In genomic region chr11:70844559-70845456, GRCm38 (mm10) we compare ENCODE assay signal across 8 mouse cellular contexts. TPM values are rescaled to one million over a fixed set of nuclear protein-coding genes. Genes with fewer than 3 reads are reported as not detected.
DNase-seq lines count a peak whose midpoint lies in the region; ATAC-seq lines count a peak whose summit lies in the region.

TSS of gene Rabep1 (plus strand) at chr11:70844778.

- DNase-seq in ZHBTc4 (ENCODE audit: low read depth, low spot score): peak; percentile 98
- DNase-seq in gastrocnemius, adult 8-10 months (ENCODE audit: low spot score in 2 of 2): peak; percentile 84 to 89
- peak; percentile 95 for DNase-seq in induced T-regulatory cell, adult 2 months (ENCODE audit: low read depth)
- DNase-seq in left cerebral cortex, adult 9 months (ENCODE audit: low spot score in 2 of 2): peak; percentile 66 to 89
- DNase-seq in right cerebral cortex, postnatal 14 days: peak; percentile 98
- peak; percentile 91 to 95 for DNase-seq in urinary bladder, postnatal 36 days (ENCODE audit: low spot score in 2 of 2)

- ATAC-seq in common myeloid progenitor, adult 5-6 weeks (replicated peaks; ENCODE audit: low read depth, poor library complexity, severe bottlenecking): peak; percentile 94
- ATAC-seq in megakaryocyte progenitor cell, adult 5-6 weeks (replicated peaks; ENCODE audit: poor library complexity): peak; percentile 90

RNA-seq across cellular contexts. Expression of gene Rabep1, which starts in this region (rescaled TPM):
- total RNA-seq in common myeloid progenitor, adult 5-6 weeks (2017): 63.2 and 68.4 TPM in 2 replicates
- total RNA-seq in gastrocnemius, adult 8-10 months (2022): 10 to 100 TPM; 36.0 to 42.2 (median 41.6) TPM
- total RNA-seq in megakaryocyte progenitor cell, adult 5-6 weeks (2015): 19.5 and 28.2 TPM in 2 replicates
- 30.8 and 52.6 TPM in 2 replicates for total RNA-seq in megakaryocyte progenitor cell, adult 5-6 weeks (2017)

Comparison
In these comparisons a context has a peak if more than half of its experiments do, and no peak if none do; other contexts are left out.
1. Peak in every context shown above with its lines: DNase-seq and ATAC-seq.